Mouse (Mus musculus): ENCODE results near the gene Clcnka. TPM values are rescaled to one million over a fixed set of nuclear protein-coding genes. Genes with fewer than 3 reads are reported as not detected.

The Clcnka gene
- polyA plus RNA-seq, 1 experiment: not detected

DNA sequence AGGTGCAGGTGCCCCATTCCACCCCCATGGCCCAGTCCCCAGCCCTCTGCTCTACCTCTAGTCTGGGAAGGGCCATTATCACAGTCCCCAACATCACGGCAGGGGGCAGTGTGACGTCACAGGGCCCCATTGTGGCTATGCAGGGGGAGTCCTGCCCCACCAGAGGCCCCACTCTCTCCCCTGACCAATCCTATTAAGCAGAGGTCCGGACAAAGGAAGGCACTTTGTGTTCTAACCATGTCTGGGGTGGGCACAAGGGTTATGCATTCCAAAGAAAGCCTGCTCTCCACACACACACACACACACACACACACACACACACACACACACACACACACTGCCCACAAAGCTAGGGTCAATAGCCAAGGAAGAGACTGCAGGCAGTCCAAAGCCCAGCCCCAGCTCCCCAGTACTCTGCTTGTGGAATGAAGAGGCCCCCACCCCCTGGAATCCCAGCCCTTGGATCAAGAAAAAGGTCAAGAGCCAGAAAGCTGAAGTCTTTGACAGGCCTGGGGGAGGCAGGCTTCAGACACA lies 63.2 kb downstream of the Clcnka start:
- 53% methylated on average over 3 of the region's 3 CpGs for WGBS
- Histone ChIP-seq H3K4me1 (ENCODE audit: control insufficient read depth, insufficient read depth, low read length) (peaks cover 9% of the 10 kb centered on the region), H3K4me3 (ENCODE audit: insufficient read depth, low read depth, low read length) (no peak overlapping the region), H3K27ac (ENCODE audit: insufficient read depth, low read depth, low read length) (no peak overlapping the region)
- TF ChIP-seq POLR2A (IDR thresholded peaks at IDR 0.05; ENCODE audit: insufficient read depth, low read depth, low read length): no peak
- no peak for TF ChIP-seq CTCF (IDR thresholded peaks at IDR 0.05; ENCODE audit: insufficient read depth, low read depth, low read length)

DNA sequence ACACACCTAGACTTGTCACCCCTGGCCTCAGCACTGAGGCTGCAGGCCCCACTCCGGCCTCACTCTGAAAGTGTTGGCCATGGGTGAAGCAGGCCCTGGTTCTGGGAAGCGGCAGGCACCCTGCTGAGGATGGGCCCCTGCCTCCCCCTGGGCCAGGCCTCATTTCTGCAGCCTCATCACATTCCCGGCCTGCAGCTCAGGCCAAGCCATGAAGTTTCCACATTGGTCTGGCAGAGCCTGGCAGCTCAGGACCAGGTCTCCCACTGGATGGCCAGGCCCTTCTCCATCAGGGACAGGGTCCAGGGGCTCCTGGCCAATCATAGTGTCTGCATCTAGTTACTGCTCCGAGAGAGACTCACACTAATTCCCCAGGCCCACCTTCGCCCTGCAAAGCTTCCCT lies 63.8 kb downstream of the Clcnka start:
- no peak overlapping the region for H3K4me3 ChIP-seq (ENCODE audit: insufficient read depth, low read depth, low read length)
- no peak overlapping the region for H3K27ac ChIP-seq (ENCODE audit: insufficient read depth, low read depth, low read length)
- H3K4me1 ChIP-seq (ENCODE audit: control insufficient read depth, insufficient read depth, low read length): peaks cover 14% of the 10 kb centered on the region
- 74% methylated on average over 5 of the region's 5 CpGs for WGBS
- TF ChIP-seq CTCF (IDR thresholded peaks at IDR 0.05; ENCODE audit: insufficient read depth, low read depth, low read length) (no peak), POLR2A (IDR thresholded peaks at IDR 0.05; ENCODE audit: insufficient read depth, low read depth, low read length) (no peak)

Other genes starting within 250 kb of the Clcnka start
- not detected in 2 replicates for gene Rsg1, start 184.8 kb downstream of the Clcnka start, polyA plus RNA-seq (2012; ENCODE audit: insufficient read depth, insufficient read length, low replicate concordance, missing spikeins)
- not detected in 2 replicates for gene Arhgef19, start 159.2 kb downstream of the Clcnka start, polyA plus RNA-seq (2012; ENCODE audit: insufficient read depth, insufficient read length, low replicate concordance, missing spikeins)
- not detected in 2 replicates for gene Epha2, start 97.5 kb downstream of the Clcnka start, polyA plus RNA-seq (2012; ENCODE audit: insufficient read depth, insufficient read length, low replicate concordance, missing spikeins)
- not detected in 2 replicates for gene Fam131c, start 30.5 kb downstream of the Clcnka start, polyA plus RNA-seq (2012; ENCODE audit: insufficient read depth, insufficient read length, low replicate concordance, missing spikeins)
- gene Clcnkb, start 17.3 kb upstream of the Clcnka start, polyA plus RNA-seq (2012; ENCODE audit: insufficient read depth, insufficient read length, low replicate concordance, missing spikeins): not detected in 2 replicates
- gene Hspb7, start 22.1 kb upstream of the Clcnka start, polyA plus RNA-seq (2012; ENCODE audit: insufficient read depth, insufficient read length, low replicate concordance, missing spikeins): not detected in 2 replicates
- not detected in 2 replicates for gene Srarp, start 37.4 kb upstream of the Clcnka start, polyA plus RNA-seq (2012; ENCODE audit: insufficient read depth, insufficient read length, low replicate concordance, missing spikeins)
- gene Zbtb17, start 45.9 kb upstream of the Clcnka start, polyA plus RNA-seq (2012; ENCODE audit: insufficient read depth, insufficient read length, low replicate concordance, missing spikeins): not detected in 2 replicates
- gene Spen, start 139.9 kb upstream of the Clcnka start, polyA plus RNA-seq (2012; ENCODE audit: insufficient read depth, insufficient read length, low replicate concordance, missing spikeins): 41.7 TPM in 1 of 2 replicates, not detected in the other
- not detected in 2 replicates for gene Fblim1, start 207.4 kb upstream of the Clcnka start, polyA plus RNA-seq (2012; ENCODE audit: insufficient read depth, insufficient read length, low replicate concordance, missing spikeins)
- gene Tmem82, start 219.9 kb upstream of the Clcnka start, polyA plus RNA-seq (2012; ENCODE audit: insufficient read depth, insufficient read length, low replicate concordance, missing spikeins): not detected in 2 replicates
- not detected in 2 replicates for gene Slc25a34, start 225.1 kb upstream of the Clcnka start, polyA plus RNA-seq (2012; ENCODE audit: insufficient read depth, insufficient read length, low replicate concordance, missing spikeins)

Measured in olfactory bulb, adult 2 months (tissue).